ENCODE assay signal across 30 mouse cellular contexts in genomic region chr8:30952818-30953217, GRCm38 (mm10).
"Had no signal": no experiment of that assay in that cellular context is flagged by ENCODE, and none has a peak within 500 bp of the region (broad histone marks: within the 10 kb centered on the region; RNA-seq: fewer than 3 reads in every experiment).

No protein-coding gene starts in this region.

- ATAC-seq: liver, embryonic 12.5 days; lung, postnatal 0 days; midbrain, embryonic 13.5 days; midbrain, embryonic 15.5 days; midbrain, embryonic 16.5 days had no signal

- H3K4me2 ChIP-seq: limb, embryonic 12.5 days; limb, embryonic 13.5 days; limb, embryonic 15.5 days; liver, embryonic 12.5 days; liver, embryonic 13.5 days; liver, embryonic 15.5 days; lung, embryonic 14.5 days; lung, embryonic 15.5 days; midbrain, embryonic 11.5 days; midbrain, embryonic 12.5 days; midbrain, embryonic 13.5 days; midbrain, embryonic 15.5 days; neural tube, embryonic 12.5 days had no signal

- DNase-seq: left cerebral cortex, postnatal 4 days; liver, embryonic 13.5 days; lung, adult 18-20 months; lung, adult 2 months; lung, embryonic 14.5 days; lung, postnatal 10 days; lung, postnatal 14 days; lung, postnatal 36 days; lung, postnatal 4 days; midbrain, embryonic 14.5 days had no signal

- H3K27me3 ChIP-seq: limb, embryonic 12.5 days; limb, embryonic 13.5 days; limb, embryonic 15.5 days; liver, embryonic 12.5 days; liver, embryonic 13.5 days; liver, embryonic 15.5 days; lung, embryonic 15.5 days; megakaryocyte, embryonic 14.5 days; midbrain, embryonic 13.5 days; midbrain, embryonic 15.5 days; neural tube, embryonic 12.5 days had no signal

- H3K4me3 ChIP-seq: left cerebral cortex, adult 2 months; limb, embryonic 10.5 days; limb, embryonic 12.5 days; limb, embryonic 13.5 days; limb, embryonic 15.5 days; liver, embryonic 12.5 days; liver, embryonic 13.5 days; liver, embryonic 15.5 days; lung, embryonic 15.5 days; megakaryocyte, embryonic 14.5 days; midbrain, embryonic 10.5 days; midbrain, embryonic 12.5 days; midbrain, embryonic 13.5 days; midbrain, embryonic 15.5 days; myocyte; neural tube, embryonic 12.5 days had no signal

- H3K9ac ChIP-seq: limb, embryonic 12.5 days; limb, embryonic 13.5 days; limb, embryonic 15.5 days; liver, embryonic 12.5 days; liver, embryonic 13.5 days; liver, embryonic 14.5 days; liver, embryonic 15.5 days; lung, embryonic 14.5 days; lung, embryonic 15.5 days; midbrain, embryonic 12.5 days; midbrain, embryonic 13.5 days; midbrain, embryonic 15.5 days; neural tube, embryonic 12.5 days had no signal

- H3K9me3 ChIP-seq: limb, embryonic 10.5 days; limb, embryonic 12.5 days; limb, embryonic 13.5 days; limb, embryonic 15.5 days; liver, embryonic 12.5 days; liver, embryonic 13.5 days; liver, embryonic 15.5 days; lung, embryonic 15.5 days; megakaryocyte, embryonic 14.5 days; midbrain, embryonic 10.5 days; midbrain, embryonic 12.5 days; midbrain, embryonic 13.5 days; midbrain, embryonic 15.5 days; neural tube, embryonic 12.5 days had no signal

- H3K27ac ChIP-seq: left cerebral cortex, adult 2 months; limb, embryonic 10.5 days; limb, embryonic 12.5 days; limb, embryonic 13.5 days; limb, embryonic 15.5 days; liver, embryonic 12.5 days; liver, embryonic 13.5 days; liver, embryonic 14.5 days; liver, embryonic 15.5 days; lung, embryonic 15.5 days; macrophage; midbrain, embryonic 10.5 days; midbrain, embryonic 12.5 days; midbrain, embryonic 13.5 days; midbrain, embryonic 15.5 days; neural tube, embryonic 12.5 days had no signal

- H3K36me3 ChIP-seq: limb, embryonic 10.5 days; limb, embryonic 12.5 days; limb, embryonic 13.5 days; limb, embryonic 15.5 days; liver, embryonic 12.5 days; liver, embryonic 13.5 days; liver, embryonic 15.5 days; lung, embryonic 15.5 days; midbrain, embryonic 10.5 days; midbrain, embryonic 12.5 days; midbrain, embryonic 13.5 days; midbrain, embryonic 15.5 days; neural tube, embryonic 12.5 days had no signal

- H3K4me1 ChIP-seq: limb, embryonic 10.5 days; limb, embryonic 12.5 days; limb, embryonic 13.5 days; limb, embryonic 15.5 days; liver, embryonic 12.5 days; liver, embryonic 13.5 days; liver, embryonic 15.5 days; lung, embryonic 15.5 days; megakaryocyte, embryonic 14.5 days; midbrain, embryonic 10.5 days; midbrain, embryonic 12.5 days; midbrain, embryonic 13.5 days; midbrain, embryonic 15.5 days; neural tube, embryonic 12.5 days had no signal
